Mouse (Mus musculus): Measurements from ENCODE around the gene Nkpd1. TPM values are rescaled to one million over a fixed set of nuclear protein-coding genes. Genes with fewer than 3 reads are reported as not detected.

Nkpd1 gene
- polyA plus RNA-seq (2014; fragmentation: Illumina TruSeq; extraction: RNeasy Lipid Tissue Mini Kit (QIAGEN cat#74804); ENCODE audit: insufficient read depth, low read depth, low replicate concordance) = 0.13 TPM

GRCm38 (mm10) chr7:19517652-19518365, at the start of gene Nkpd1:
Gene Nkpd1 (plus strand): TSS chr7:19517838.

GRCm38 (mm10) chr7:19508150-19508923, 9.3 kb upstream of the Nkpd1 start, which contains the start of the genes Bloc1s3 and Trappc6a:
Gene Bloc1s3 (minus strand): TSS chr7:19508367.
Gene Trappc6a (plus strand): TSS chr7:19508395.

GRCm38 (mm10) chr7:19562643-19563410, 45.2 kb downstream of the Nkpd1 start, which contains the start of gene Ppp1r37:
Gene Ppp1r37 (minus strand): TSS chr7:19563076.

Other genes with a start within 250 kb of the Nkpd1 start
- gene Vasp, start 246.0 kb upstream of the Nkpd1 start, polyA plus RNA-seq (2014; fragmentation: Illumina TruSeq; extraction: RNeasy Lipid Tissue Mini Kit (QIAGEN cat#74804); ENCODE audit: insufficient read depth, low read depth, low replicate concordance) = 88.6 TPM
- gene Ppm1n, start 237.8 kb upstream of the Nkpd1 start, polyA plus RNA-seq (2014; fragmentation: Illumina TruSeq; extraction: RNeasy Lipid Tissue Mini Kit (QIAGEN cat#74804); ENCODE audit: insufficient read depth, low read depth, low replicate concordance) = not detected
- gene Rtn2, start 235.2 kb upstream of the Nkpd1 start, polyA plus RNA-seq (2014; fragmentation: Illumina TruSeq; extraction: RNeasy Lipid Tissue Mini Kit (QIAGEN cat#74804); ENCODE audit: insufficient read depth, low read depth, low replicate concordance) = 22.9 TPM
- 1.3 TPM for gene Fosb, start 207.8 kb upstream of the Nkpd1 start, polyA plus RNA-seq (2014; fragmentation: Illumina TruSeq; extraction: RNeasy Lipid Tissue Mini Kit (QIAGEN cat#74804); ENCODE audit: insufficient read depth, low read depth, low replicate concordance)
- 27.7 TPM for gene Ercc1, start 173.1 kb upstream of the Nkpd1 start, polyA plus RNA-seq (2014; fragmentation: Illumina TruSeq; extraction: RNeasy Lipid Tissue Mini Kit (QIAGEN cat#74804); ENCODE audit: insufficient read depth, low read depth, low replicate concordance)
- gene Cd3eap, start 158.4 kb upstream of the Nkpd1 start, polyA plus RNA-seq (2014; fragmentation: Illumina TruSeq; extraction: RNeasy Lipid Tissue Mini Kit (QIAGEN cat#74804); ENCODE audit: insufficient read depth, low read depth, low replicate concordance) = 5.7 TPM
- gene Ppp1r13l, start 158.1 kb upstream of the Nkpd1 start, polyA plus RNA-seq (2014; fragmentation: Illumina TruSeq; extraction: RNeasy Lipid Tissue Mini Kit (QIAGEN cat#74804); ENCODE audit: insufficient read depth, low read depth, low replicate concordance) = 2.5 TPM
- gene Ercc2, start 135.8 kb upstream of the Nkpd1 start, polyA plus RNA-seq (2014; fragmentation: Illumina TruSeq; extraction: RNeasy Lipid Tissue Mini Kit (QIAGEN cat#74804); ENCODE audit: insufficient read depth, low read depth, low replicate concordance) = 14.0 TPM
- gene Klc3, start 113.7 kb upstream of the Nkpd1 start, polyA plus RNA-seq (2014; fragmentation: Illumina TruSeq; extraction: RNeasy Lipid Tissue Mini Kit (QIAGEN cat#74804); ENCODE audit: insufficient read depth, low read depth, low replicate concordance) = 7.1 TPM
- 26.2 TPM for gene Ckm, start 113.1 kb upstream of the Nkpd1 start, polyA plus RNA-seq (2014; fragmentation: Illumina TruSeq; extraction: RNeasy Lipid Tissue Mini Kit (QIAGEN cat#74804); ENCODE audit: insufficient read depth, low read depth, low replicate concordance)
- 9.0 TPM for gene Mark4, start 59.0 kb upstream of the Nkpd1 start, polyA plus RNA-seq (2014; fragmentation: Illumina TruSeq; extraction: RNeasy Lipid Tissue Mini Kit (QIAGEN cat#74804); ENCODE audit: insufficient read depth, low read depth, low replicate concordance)
- 1.3 TPM for gene Exoc3l2, start 54.5 kb upstream of the Nkpd1 start, polyA plus RNA-seq (2014; fragmentation: Illumina TruSeq; extraction: RNeasy Lipid Tissue Mini Kit (QIAGEN cat#74804); ENCODE audit: insufficient read depth, low read depth, low replicate concordance)
- 6.7 TPM for gene Bloc1s3, start 9.5 kb upstream of the Nkpd1 start, polyA plus RNA-seq (2014; fragmentation: Illumina TruSeq; extraction: RNeasy Lipid Tissue Mini Kit (QIAGEN cat#74804); ENCODE audit: insufficient read depth, low read depth, low replicate concordance)
- 58.3 TPM for gene Trappc6a, start 9.4 kb upstream of the Nkpd1 start, polyA plus RNA-seq (2014; fragmentation: Illumina TruSeq; extraction: RNeasy Lipid Tissue Mini Kit (QIAGEN cat#74804); ENCODE audit: insufficient read depth, low read depth, low replicate concordance)
- 50.4 TPM for gene Ppp1r37, start 45.2 kb downstream of the Nkpd1 start, polyA plus RNA-seq (2014; fragmentation: Illumina TruSeq; extraction: RNeasy Lipid Tissue Mini Kit (QIAGEN cat#74804); ENCODE audit: insufficient read depth, low read depth, low replicate concordance)
- 1.9 TPM for gene Zfp296, start 59.4 kb downstream of the Nkpd1 start, polyA plus RNA-seq (2014; fragmentation: Illumina TruSeq; extraction: RNeasy Lipid Tissue Mini Kit (QIAGEN cat#74804); ENCODE audit: insufficient read depth, low read depth, low replicate concordance)
- 93.3 TPM for gene Gemin7, start 59.8 kb downstream of the Nkpd1 start, polyA plus RNA-seq (2014; fragmentation: Illumina TruSeq; extraction: RNeasy Lipid Tissue Mini Kit (QIAGEN cat#74804); ENCODE audit: insufficient read depth, low read depth, low replicate concordance)
- gene Clasrp, start 86.6 kb downstream of the Nkpd1 start, polyA plus RNA-seq (2014; fragmentation: Illumina TruSeq; extraction: RNeasy Lipid Tissue Mini Kit (QIAGEN cat#74804); ENCODE audit: insufficient read depth, low read depth, low replicate concordance) = 17.3 TPM
- 13.0 TPM for gene Relb, start 111.6 kb downstream of the Nkpd1 start, polyA plus RNA-seq (2014; fragmentation: Illumina TruSeq; extraction: RNeasy Lipid Tissue Mini Kit (QIAGEN cat#74804); ENCODE audit: insufficient read depth, low read depth, low replicate concordance)
- 45.0 TPM for gene Clptm1, start 147.2 kb downstream of the Nkpd1 start, polyA plus RNA-seq (2014; fragmentation: Illumina TruSeq; extraction: RNeasy Lipid Tissue Mini Kit (QIAGEN cat#74804); ENCODE audit: insufficient read depth, low read depth, low replicate concordance)
- 10.3 TPM for gene Apoc2, start 160.1 kb downstream of the Nkpd1 start, polyA plus RNA-seq (2014; fragmentation: Illumina TruSeq; extraction: RNeasy Lipid Tissue Mini Kit (QIAGEN cat#74804); ENCODE audit: insufficient read depth, low read depth, low replicate concordance)
- gene Gm44805, start 163.6 kb downstream of the Nkpd1 start, polyA plus RNA-seq (2014; fragmentation: Illumina TruSeq; extraction: RNeasy Lipid Tissue Mini Kit (QIAGEN cat#74804); ENCODE audit: insufficient read depth, low read depth, low replicate concordance) = not detected
- not detected for gene Apoc4, start 163.6 kb downstream of the Nkpd1 start, polyA plus RNA-seq (2014; fragmentation: Illumina TruSeq; extraction: RNeasy Lipid Tissue Mini Kit (QIAGEN cat#74804); ENCODE audit: insufficient read depth, low read depth, low replicate concordance)
- gene Apoc1, start 174.8 kb downstream of the Nkpd1 start, polyA plus RNA-seq (2014; fragmentation: Illumina TruSeq; extraction: RNeasy Lipid Tissue Mini Kit (QIAGEN cat#74804); ENCODE audit: insufficient read depth, low read depth, low replicate concordance) = 122 TPM
- 1,026 TPM for gene Apoe, start 181.3 kb downstream of the Nkpd1 start, polyA plus RNA-seq (2014; fragmentation: Illumina TruSeq; extraction: RNeasy Lipid Tissue Mini Kit (QIAGEN cat#74804); ENCODE audit: insufficient read depth, low read depth, low replicate concordance)
- gene Tomm40, start 197.6 kb downstream of the Nkpd1 start, polyA plus RNA-seq (2014; fragmentation: Illumina TruSeq; extraction: RNeasy Lipid Tissue Mini Kit (QIAGEN cat#74804); ENCODE audit: insufficient read depth, low read depth, low replicate concordance) = 28.0 TPM
- 39.0 TPM for gene Nectin2, start 232.6 kb downstream of the Nkpd1 start, polyA plus RNA-seq (2014; fragmentation: Illumina TruSeq; extraction: RNeasy Lipid Tissue Mini Kit (QIAGEN cat#74804); ENCODE audit: insufficient read depth, low read depth, low replicate concordance)

All from lung, adult 10 weeks (tissue).